In genomic region chr13:48857246-48857932, GRCm38 (mm10) we compare ENCODE assay signal across 9 mouse cellular contexts. TPM values are rescaled to one million over a fixed set of nuclear protein-coding genes. Genes with fewer than 3 reads are reported as not detected.
A peak's percentile ranks its signal among the peaks of the same experiment; 100 is the strongest.
DNase-seq lines count a peak whose midpoint lies in the region; ATAC-seq lines count a peak whose summit lies in the region.
"Had no signal": no experiment of that assay in that cellular context is flagged by ENCODE, and none has a peak within 500 bp of the region (broad histone marks: within the 10 kb centered on the region; RNA-seq: fewer than 3 reads in every experiment).

No protein-coding gene starts in this region.

- no peak for DNase-seq in heart, postnatal 25 days (ENCODE audit: low spot score)
- DNase-seq in spleen, adult 18-20 months: peak; percentile 20 to 39
- DNase-seq in spleen, adult 12 weeks (ENCODE audit: low spot score): no peak
- no peak for DNase-seq in frontal cortex, postnatal 25 days (ENCODE audit: low spot score in 2 of 2)
- DNase-seq in frontal cortex, postnatal 10 days (ENCODE audit: low spot score in 2 of 2): no peak
- DNase-seq: gastrocnemius, postnatal 25 days had no signal

- peaks cover 73% of the 10 kb centered on the region for H3K4me1 ChIP-seq in heart, embryonic 12.5 days (replicated peaks)
- H3K4me1 ChIP-seq in limb, embryonic 13.5 days: peaks cover 60% of the 10 kb centered on the region

- no peak overlapping the region for H3K4me3 ChIP-seq in heart, embryonic 12.5 days
- H3K4me3 ChIP-seq in limb, embryonic 13.5 days: no peak overlapping the region

- intact Hi-C loops in heart, postnatal 25 days (cut with DNase I): no loop called here

- H3K36me3 ChIP-seq in heart, embryonic 12.5 days: no peaks in the 10 kb centered on the region
- H3K36me3 ChIP-seq in limb, embryonic 13.5 days: peaks cover 4% of the 10 kb centered on the region; the same call in 1 of the 2 replicates

- ATAC-seq in heart, embryonic 12.5 days (ENCODE audit: insufficient number of reproducible peaks, low FRiP score): no peak
- ATAC-seq in limb, embryonic 13.5 days (ENCODE audit: low FRiP score, low read depth): 0 out of 2 replicates have a peak, but pooled peaks have one; percentile 33
- ATAC-seq in inflammation-experienced regulatory T-cells, adult 6 months: no peak

- 0 out of 2 replicates have a peak overlapping the region, but pooled peaks have one; percentile 38 for H3K9ac ChIP-seq in heart, embryonic 12.5 days
- H3K9ac ChIP-seq in limb, embryonic 13.5 days: peak overlapping the region; percentile 25

- H3K4me2 ChIP-seq in heart, embryonic 12.5 days: no peak overlapping the region
- no peak overlapping the region for H3K4me2 ChIP-seq in limb, embryonic 13.5 days (replicated peaks)

- H3K27ac ChIP-seq in heart, embryonic 12.5 days (ENCODE audit: poor library complexity, severe bottlenecking): 0 out of 2 replicates have a peak overlapping the region, but pooled peaks have one; percentile 4
- H3K27ac ChIP-seq in limb, embryonic 13.5 days: peak overlapping the region; percentile 39; the same call in 1 of the 2 replicates

- 46% methylated on average over 7 of the region's 7 CpGs for WGBS in heart, embryonic 12.5 days
- 34% methylated on average over 7 of the region's 7 CpGs for WGBS in limb, embryonic 13.5 days

- no peaks in the 10 kb centered on the region for H3K9me3 ChIP-seq in heart, embryonic 12.5 days (replicated peaks)
- no peaks in the 10 kb centered on the region for H3K9me3 ChIP-seq in limb, embryonic 13.5 days

- no peaks in the 10 kb centered on the region for H3K27me3 ChIP-seq in heart, embryonic 12.5 days (replicated peaks)
- no peaks in the 10 kb centered on the region for H3K27me3 ChIP-seq in limb, embryonic 13.5 days

RNA-seq across cellular contexts. Expression of gene Phf2, which starts 13.5 kb away (rescaled TPM):
- polyA plus RNA-seq in heart, embryonic 12.5 days (2016; fragmentation: Nextera tagmentation; extraction: Ambion mirVana): 4.9 and 5.7 TPM in 2 replicates
- 10 to 100 TPM; 25.4 to 29.0 TPM for total RNA-seq in heart, postnatal 25 days (2021)
- 10.7 and 10.9 TPM in 2 replicates for polyA plus RNA-seq in limb, embryonic 13.5 days (2015; fragmentation: Nextera tagmentation; extraction: Ambion mirVana)
- 1 to 10 TPM; 2.4 to 3.7 (median 3.0) TPM for polyA plus RNA-seq in inflammation-experienced regulatory T-cells, adult 6 months (2017; shearing (Covaris generic))

Comparison
In these comparisons a context has a peak if more than half of its experiments do, and no peak if none do; other contexts are left out.
1. DNase-seq: peak in spleen, adult 18-20 months (2 of 2); none in heart, postnatal 25 days (single experiment), spleen, adult 12 weeks (single experiment), frontal cortex, postnatal 25 days (0 of 2) and frontal cortex, postnatal 10 days (0 of 2).